12 mouse cellular contexts compared by ENCODE assay signal in genomic region chr7:120361159-120361558, GRCm38 (mm10). TPM values are rescaled to one million over a fixed set of nuclear protein-coding genes. Genes with fewer than 3 reads are reported as not detected.
A peak's percentile ranks its signal among the peaks of the same experiment; 100 is the strongest.
DNase-seq lines count a peak whose midpoint lies in the region; ATAC-seq and TF ChIP-seq lines count a peak whose summit lies in the region.
"Had no signal": no experiment of that assay in that cellular context is flagged by ENCODE, and none has a peak within 500 bp of the region (broad histone marks: within the 10 kb centered on the region; RNA-seq: fewer than 3 reads in every experiment).

No protein-coding gene starts in this region.

- no peaks in the 10 kb centered on the region for H3K9me3 ChIP-seq in hindbrain, embryonic 10.5 days
- H3K9me3 ChIP-seq in hindbrain, embryonic 13.5 days: no peaks in the 10 kb centered on the region
- no peaks in the 10 kb centered on the region for H3K9me3 ChIP-seq in neural tube, embryonic 15.5 days (replicated peaks)
- H3K9me3 ChIP-seq in stomach, postnatal 0 days (ENCODE audit: control insufficient read depth, low read length): no peaks in the 10 kb centered on the region

- no peaks in the 10 kb centered on the region for H3K36me3 ChIP-seq in hindbrain, embryonic 10.5 days
- no peaks in the 10 kb centered on the region for H3K36me3 ChIP-seq in hindbrain, embryonic 13.5 days
- H3K36me3 ChIP-seq in neural tube, embryonic 15.5 days: no peaks in the 10 kb centered on the region
- no peaks in the 10 kb centered on the region for H3K36me3 ChIP-seq in stomach, postnatal 0 days (ENCODE audit: control insufficient read depth, insufficient read depth, low read length)

- no peaks in the 10 kb centered on the region for H3K27me3 ChIP-seq in hindbrain, embryonic 10.5 days (ENCODE audit: insufficient read depth, poor library complexity, severe bottlenecking)
- no peaks in the 10 kb centered on the region for H3K27me3 ChIP-seq in hindbrain, embryonic 13.5 days
- no peaks in the 10 kb centered on the region for H3K27me3 ChIP-seq in neural tube, embryonic 15.5 days (replicated peaks)
- H3K27me3 ChIP-seq in stomach, postnatal 0 days (ENCODE audit: control insufficient read depth, insufficient read depth, low read length): no peaks in the 10 kb centered on the region

- WGBS in hindbrain, embryonic 10.5 days: 35% methylated on average over 13 of the region's 13 CpGs
- 43% methylated on average over 13 of the region's 13 CpGs for WGBS in hindbrain, embryonic 13.5 days
- 39% methylated on average over 13 of the region's 13 CpGs for WGBS in neural tube, embryonic 15.5 days
- WGBS in stomach, postnatal 0 days: 39% methylated on average over 13 of the region's 13 CpGs

- H3K9ac ChIP-seq in hindbrain, embryonic 13.5 days: no peak overlapping the region
- H3K9ac ChIP-seq in neural tube, embryonic 15.5 days (replicated peaks): no peak overlapping the region
- H3K9ac ChIP-seq in stomach, postnatal 0 days (ENCODE audit: low read length): no peak overlapping the region

- no peak overlapping the region for H3K4me2 ChIP-seq in hindbrain, embryonic 13.5 days
- no peak overlapping the region for H3K4me2 ChIP-seq in neural tube, embryonic 15.5 days
- H3K4me2 ChIP-seq in stomach, postnatal 0 days (replicated peaks; ENCODE audit: low read depth): no peak overlapping the region

- no peak overlapping the region for H3K4me3 ChIP-seq in hindbrain, embryonic 10.5 days
- H3K4me3 ChIP-seq in hindbrain, embryonic 13.5 days: no peak overlapping the region
- no peak overlapping the region for H3K4me3 ChIP-seq in neural tube, embryonic 15.5 days (replicated peaks)
- H3K4me3 ChIP-seq in stomach, postnatal 0 days (ENCODE audit: low read depth, low read length): no peak overlapping the region

- H3K4me1 ChIP-seq in hindbrain, embryonic 10.5 days (replicated peaks): no peaks in the 10 kb centered on the region
- H3K4me1 ChIP-seq in hindbrain, embryonic 13.5 days (replicated peaks): no peaks in the 10 kb centered on the region
- no peaks in the 10 kb centered on the region for H3K4me1 ChIP-seq in neural tube, embryonic 15.5 days
- H3K4me1 ChIP-seq in stomach, postnatal 0 days (replicated peaks; ENCODE audit: control insufficient read depth, insufficient read depth): no peaks in the 10 kb centered on the region

- peak; percentile 28; the same call in 1 of the 2 replicates for TF ChIP-seq CTCF in stomach, postnatal 0 days (IDR thresholded peaks at IDR 0.05; ENCODE audit: low read depth)

- ATAC-seq in hindbrain, embryonic 13.5 days (ENCODE audit: low FRiP score): no peak
- no peak for ATAC-seq in neural tube, embryonic 15.5 days (ENCODE audit: low FRiP score)
- no peak for ATAC-seq in stomach, postnatal 0 days (ENCODE audit: low FRiP score, low TSS enrichment)
- ATAC-seq: intestine, embryonic 16.5 days had no signal

- H3K27ac ChIP-seq in hindbrain, embryonic 10.5 days: no peak overlapping the region
- no peak overlapping the region for H3K27ac ChIP-seq in hindbrain, embryonic 13.5 days
- H3K27ac ChIP-seq in neural tube, embryonic 15.5 days (replicated peaks): no peak overlapping the region
- no peak overlapping the region for H3K27ac ChIP-seq in stomach, postnatal 0 days (replicated peaks)
- H3K27ac ChIP-seq: macrophage had no signal

- no peak for TF ChIP-seq EP300 in stomach, postnatal 0 days (optimal IDR thresholded peaks at IDR 0.05)

- peak; percentile 40 for DNase-seq in hindbrain, embryonic 10.5 days (ENCODE audit: low spot score)
- DNase-seq in neural tube, embryonic 10.5 days (ENCODE audit: extremely low spot score, low spot score): peak; percentile 34
- peak; percentile 66 for DNase-seq in embryo, embryonic 10.5 days (ENCODE audit: low spot score)
- DNase-seq in stomach, postnatal 0 days (ENCODE audit: low spot score): no peak
- DNase-seq in heart, adult 18-20 months: no peak
- DNase-seq in spleen, adult 18-20 months: no peak
- DNase-seq: cerebellum, adult 2 months; right cerebral cortex, postnatal 25 days had no signal

RNA-seq across cellular contexts. Expression of gene Abca15, which starts 32.7 kb away (rescaled TPM):
- not detected in 2 replicates for polyA plus RNA-seq in hindbrain, embryonic 10.5 days (2016; fragmentation: Nextera tagmentation; extraction: Ambion mirVana)
- polyA plus RNA-seq in hindbrain, embryonic 13.5 days (2015; fragmentation: Nextera tagmentation; extraction: Ambion mirVana): not detected in 2 replicates
- polyA plus RNA-seq in neural tube, embryonic 15.5 days (2015; fragmentation: Nextera tagmentation; extraction: Ambion mirVana): 0.27 TPM in 1 of 2 replicates, not detected in the other
- polyA plus RNA-seq in stomach, postnatal 0 days (2015; fragmentation: Nextera tagmentation; extraction: Ambion mirVana): not detected in 2 replicates
- not detected for total RNA-seq in heart, adult 18-20 months (2021)
- polyA plus RNA-seq: cerebellum, adult 2 months; intestine, embryonic 16.5 days; macrophage had no signal

RNA-seq across cellular contexts. Expression of gene Abca16, which starts 48.3 kb away (rescaled TPM):
- polyA plus RNA-seq in hindbrain, embryonic 10.5 days (2016; fragmentation: Nextera tagmentation; extraction: Ambion mirVana): not detected in 2 replicates
- not detected in 2 replicates for polyA plus RNA-seq in hindbrain, embryonic 13.5 days (2015; fragmentation: Nextera tagmentation; extraction: Ambion mirVana)
- not detected in 2 replicates for polyA plus RNA-seq in neural tube, embryonic 15.5 days (2015; fragmentation: Nextera tagmentation; extraction: Ambion mirVana)
- polyA plus RNA-seq in stomach, postnatal 0 days (2015; fragmentation: Nextera tagmentation; extraction: Ambion mirVana): 0.02 TPM in 1 of 2 replicates, not detected in the other
- not detected for total RNA-seq in heart, adult 18-20 months (2021)
- polyA plus RNA-seq: cerebellum, adult 2 months; intestine, embryonic 16.5 days; macrophage had no signal

Comparison
In these comparisons a context has a peak if more than half of its experiments do, and no peak if none do; other contexts are left out.
1. DNase-seq: peak in hindbrain, embryonic 10.5 days (single experiment), neural tube, embryonic 10.5 days (single experiment) and embryo, embryonic 10.5 days (single experiment); none in stomach, postnatal 0 days (single experiment), heart, adult 18-20 months (0 of 2) and spleen, adult 18-20 months (0 of 2).